Mouse (Mus musculus) cerebellum, postnatal 36 days (tissue): ENCODE results near the gene Apopt1.
A peak's percentile ranks its signal among the peaks of the same experiment; 100 is the strongest.
"Not testable (repeated sequence)": the region's sequence is repeated elsewhere in the genome, so short reads cannot be mapped to it uniquely, and the experiment has no call there.

Experiments
- DNase-seq, 2 experiments: peaks; one replicate each; pipeline ENCODE4 v3.0.0; 2021 to 2022; ENCODE audit warnings: mixed read lengths in 2 of 2

Gene Apopt1

DNA sequence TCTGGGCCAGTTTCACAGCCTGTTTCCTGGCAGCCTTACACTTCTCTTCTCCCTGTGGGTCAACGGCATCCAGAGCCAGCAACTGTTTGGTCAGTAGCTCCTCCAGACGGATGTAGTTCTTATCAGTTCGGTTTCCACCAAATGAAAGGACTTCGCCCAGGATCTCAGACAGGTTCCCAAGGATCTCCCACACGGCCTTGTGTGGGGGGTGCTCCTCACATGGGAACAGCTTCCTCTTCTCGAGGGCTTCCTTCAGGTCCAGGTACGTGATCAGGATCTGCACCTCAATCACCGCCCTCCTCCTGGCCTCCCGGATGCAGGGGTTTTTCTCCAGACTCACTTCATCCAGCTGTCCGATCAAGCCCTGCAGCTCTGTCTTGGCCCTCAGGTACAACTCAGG is 3.0 kb upstream of the Apopt1 start:
- no peak for DNase-seq

GRCm38 (mm10) chr12:111712476-111712875 is 585 bp upstream of the Apopt1 start:
- DNase-seq: peak in 1 of 2 experiments; percentile 26

DNA sequence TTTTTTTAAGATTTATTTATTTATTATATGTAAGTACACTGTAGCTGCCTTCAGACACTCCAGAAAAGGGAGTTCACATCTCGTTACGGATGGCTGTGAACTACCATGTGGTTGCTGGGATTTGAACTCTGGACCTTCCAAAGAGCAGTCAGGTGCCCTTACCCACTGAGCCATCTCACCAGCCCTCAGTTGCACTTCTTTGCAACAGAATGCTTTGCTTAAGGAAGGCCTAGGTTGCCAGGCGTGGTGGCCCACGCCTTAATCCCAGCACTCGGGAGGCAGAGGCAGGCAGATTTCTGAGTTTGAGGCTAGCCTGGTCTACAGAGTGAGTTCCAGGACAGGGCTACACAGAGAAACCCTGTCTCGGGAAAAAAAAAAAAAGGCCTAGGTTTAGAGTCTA is 819 bp downstream of the Apopt1 start:
- DNase-seq: not testable (repeated sequence)

DNA sequence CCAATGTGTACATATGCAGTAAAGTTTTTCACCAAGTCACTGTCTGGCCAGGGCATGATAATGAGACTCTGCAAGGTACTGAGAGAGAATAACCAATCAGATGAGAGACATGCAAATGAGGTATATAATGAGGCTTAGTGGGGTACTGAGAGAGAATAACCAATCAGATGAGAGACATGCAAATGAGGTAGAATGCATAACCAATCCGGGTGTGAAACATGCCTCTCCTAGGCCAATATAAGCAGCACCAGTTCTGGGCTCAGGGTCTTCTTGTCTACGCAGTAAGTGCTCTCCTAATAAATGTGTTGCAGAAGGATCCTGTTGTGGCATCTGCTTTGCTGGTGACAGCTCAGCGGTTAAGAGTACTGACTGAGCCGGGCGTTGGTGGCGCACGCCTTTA is 3.4 kb downstream of the Apopt1 start:
- DNase-seq: no peak

DNA sequence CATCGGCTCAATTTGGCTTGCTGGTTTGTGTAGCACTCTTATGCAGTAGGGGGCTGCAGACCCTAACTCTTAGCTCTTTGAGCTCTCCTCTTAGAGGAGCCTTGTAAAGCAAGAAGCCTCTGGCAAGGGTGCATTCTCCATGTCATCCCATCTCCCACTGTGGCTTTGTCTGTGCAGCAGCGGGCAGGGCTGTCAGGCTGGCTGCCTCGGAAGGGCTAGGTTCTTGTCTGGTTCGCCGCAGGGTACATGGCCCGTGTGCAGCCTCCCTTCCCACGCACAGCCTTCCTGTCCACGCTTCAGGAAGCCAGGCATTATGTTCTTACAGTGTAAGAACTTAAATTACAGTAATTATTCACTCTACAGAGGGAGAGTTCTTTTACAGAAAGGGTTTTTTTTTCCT is 5.6 kb downstream of the Apopt1 start:
- DNase-seq: peak; percentile 70 to 71

- no peak for DNase-seq
These were observed 7.2 kb downstream of the Apopt1 start for GRCm38 (mm10) chr12:111720222-111720621.

GRCm38 (mm10) chr12:111722654-111723053 is 9.6 kb downstream of the Apopt1 start:
- peak; percentile 77 to 79 for DNase-seq

DNA sequence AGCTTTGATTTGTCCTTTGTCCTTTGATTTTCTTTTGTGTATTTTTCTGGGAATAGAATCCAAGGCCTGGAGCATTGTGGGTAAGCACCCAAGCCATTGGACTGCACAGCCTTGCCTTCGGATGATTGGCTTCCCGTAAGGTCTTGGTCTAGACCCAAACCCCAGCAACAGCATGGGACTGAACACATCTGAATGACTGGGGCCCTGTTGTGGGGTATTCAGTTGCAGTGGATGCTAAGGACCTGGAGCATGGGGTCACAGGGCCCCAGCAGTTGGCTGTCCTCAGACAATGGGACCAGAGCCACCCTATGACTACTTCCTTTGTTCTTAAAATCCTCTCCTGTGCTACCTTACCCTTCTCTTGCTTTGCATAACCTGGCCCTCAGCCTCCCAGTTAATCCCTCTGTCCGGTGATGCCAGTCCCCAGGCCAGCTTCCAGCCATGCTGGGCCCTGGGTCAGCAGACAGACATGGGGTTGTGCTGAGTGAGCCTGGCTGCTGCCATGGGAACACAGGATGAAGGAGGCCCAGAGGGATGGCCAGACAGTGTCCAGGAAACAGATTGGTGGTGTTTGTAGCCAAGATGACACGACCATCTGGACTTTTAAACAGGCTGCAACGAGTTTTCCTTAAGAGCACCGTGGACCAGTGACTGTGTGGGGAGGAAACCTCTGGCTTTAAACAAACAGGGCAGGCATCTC is 11.7 kb downstream of the Apopt1 start:
- peak; percentile 71 to 79 for DNase-seq

DNA sequence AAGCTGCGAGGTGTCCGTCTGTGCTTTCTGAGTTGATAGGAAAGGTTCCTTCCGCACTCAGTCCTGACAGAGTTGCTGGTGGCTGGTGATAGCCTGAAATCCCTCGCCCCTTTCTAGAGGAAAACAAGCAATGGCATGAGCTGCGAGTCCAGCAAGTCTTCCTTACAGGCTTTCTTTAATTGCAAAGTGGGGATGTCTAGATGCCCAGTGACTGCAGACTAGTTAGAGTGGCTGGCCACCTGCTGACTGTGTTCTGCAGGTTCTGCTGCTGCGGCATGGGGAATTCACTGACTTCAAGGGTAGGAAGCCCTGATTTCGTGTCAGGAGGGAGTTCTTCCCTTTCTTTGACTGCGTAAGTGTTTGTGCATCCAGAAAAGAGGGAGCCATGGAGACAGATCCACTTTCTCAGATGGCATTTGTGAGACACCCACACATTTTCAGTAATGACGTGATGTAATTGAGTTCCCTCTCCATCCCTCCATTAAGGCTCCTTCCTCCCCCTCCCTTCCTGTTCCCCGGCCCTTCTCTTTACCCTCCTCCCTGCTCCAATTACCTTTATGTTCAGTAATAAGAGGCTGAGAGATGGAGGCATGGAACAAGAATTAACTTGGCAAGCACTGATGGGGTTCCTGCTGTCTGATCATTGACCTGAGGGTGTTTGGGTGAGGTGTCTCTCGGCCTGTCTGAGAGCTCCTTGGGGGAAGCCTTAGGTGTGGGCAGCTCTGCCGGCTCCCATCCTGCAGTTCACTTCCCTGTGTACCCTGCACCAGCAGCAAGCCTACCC is 12.5 kb downstream of the Apopt1 start:
- DNase-seq: peak in 1 of 2 experiments; percentile 48

- DNase-seq: peak in 1 of 2 experiments; percentile 34
These were observed 13.0 kb downstream of the Apopt1 start for GRCm38 (mm10) chr12:111726122-111726463.

- no peak for DNase-seq
These were observed 14.9 kb downstream of the Apopt1 start for GRCm38 (mm10) chr12:111727956-111728355.

GRCm38 (mm10) chr12:111731822-111732807 is 19.1 kb downstream of the Apopt1 start:
- peak; percentile 93 to 95 for DNase-seq

DNA sequence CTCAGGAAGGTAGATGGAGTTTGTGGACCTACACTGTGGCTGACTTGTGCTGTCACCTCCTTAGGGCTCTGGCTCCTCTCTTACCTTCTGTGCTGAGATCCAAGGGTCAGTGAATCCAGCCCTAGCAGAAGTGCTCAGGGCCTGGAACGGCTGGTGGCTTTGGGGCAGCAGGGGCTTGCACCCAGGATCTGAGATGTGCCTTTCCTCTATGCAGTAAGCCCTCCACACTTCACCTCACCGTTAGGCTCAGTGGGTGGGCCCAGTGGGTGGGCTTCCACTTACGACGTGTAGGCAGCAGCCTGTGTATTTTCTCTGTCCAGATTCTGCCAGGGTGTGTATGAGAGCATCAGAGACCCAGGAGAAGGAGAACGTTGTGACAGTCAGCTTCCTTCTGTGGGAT is 19.9 kb downstream of the Apopt1 start:
- peak in 1 of 2 experiments; percentile 23 for DNase-seq

GRCm38 (mm10) chr12:111734912-111735311 is 21.9 kb downstream of the Apopt1 start:
- peak in 1 of 2 experiments; percentile 28 for DNase-seq

GRCm38 (mm10) chr12:111736676-111737075 is 23.6 kb downstream of the Apopt1 start:
- not testable (repeated sequence) for DNase-seq

DNA sequence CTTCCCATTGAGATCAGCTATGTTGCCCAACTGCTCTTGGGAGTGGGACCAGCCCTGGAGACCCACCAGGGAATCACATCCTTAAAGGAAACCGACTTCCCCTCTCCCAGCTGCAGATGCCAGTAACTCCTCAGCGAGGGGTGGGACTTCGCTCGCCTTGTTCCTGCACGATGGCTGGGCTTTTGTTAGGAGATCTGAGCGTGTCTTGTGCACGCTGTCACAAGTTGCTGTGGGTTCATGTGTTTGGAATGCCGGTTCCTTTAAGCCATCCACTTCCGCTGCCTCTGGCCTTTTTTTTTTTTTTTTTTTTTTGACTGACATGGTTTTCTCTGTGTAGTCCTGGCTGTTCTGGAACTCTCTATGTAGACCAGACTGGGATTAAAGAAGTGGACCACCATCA is 24.3 kb downstream of the Apopt1 start:
- no peak for DNase-seq

DNA sequence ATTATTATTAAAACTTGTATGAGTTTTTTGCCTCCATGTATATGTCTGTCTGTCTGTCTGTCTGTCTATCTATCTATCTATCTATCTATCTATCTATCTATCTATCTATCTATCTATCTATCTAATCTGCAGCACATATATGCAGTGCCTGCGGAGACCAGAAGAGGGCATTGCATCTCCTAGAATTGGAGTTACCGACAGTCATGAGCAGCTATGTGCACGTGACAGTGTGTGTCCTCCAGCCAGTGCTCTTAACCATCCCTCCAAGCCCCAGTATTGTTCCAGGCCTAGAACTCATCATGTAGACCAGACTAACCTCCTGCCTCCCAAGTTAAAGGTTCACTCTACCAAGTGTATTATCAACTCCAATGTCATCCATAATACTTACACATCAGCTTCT is 25.7 kb downstream of the Apopt1 start:
- DNase-seq: peak; percentile 77 to 84

- no peak for DNase-seq
These were observed 28.3 kb downstream of the Apopt1 start for GRCm38 (mm10) chr12:111741338-111741737.

GRCm38 (mm10) chr12:111743419-111743818 is 30.4 kb downstream of the Apopt1 start:
- no peak for DNase-seq

GRCm38 (mm10) chr12:111743981-111744423 is 30.9 kb downstream of the Apopt1 start:
- peak in 1 of 2 experiments; percentile 31 for DNase-seq

- no peak for DNase-seq
These were observed 32.2 kb downstream of the Apopt1 start for GRCm38 (mm10) chr12:111745274-111745673.

DNA sequence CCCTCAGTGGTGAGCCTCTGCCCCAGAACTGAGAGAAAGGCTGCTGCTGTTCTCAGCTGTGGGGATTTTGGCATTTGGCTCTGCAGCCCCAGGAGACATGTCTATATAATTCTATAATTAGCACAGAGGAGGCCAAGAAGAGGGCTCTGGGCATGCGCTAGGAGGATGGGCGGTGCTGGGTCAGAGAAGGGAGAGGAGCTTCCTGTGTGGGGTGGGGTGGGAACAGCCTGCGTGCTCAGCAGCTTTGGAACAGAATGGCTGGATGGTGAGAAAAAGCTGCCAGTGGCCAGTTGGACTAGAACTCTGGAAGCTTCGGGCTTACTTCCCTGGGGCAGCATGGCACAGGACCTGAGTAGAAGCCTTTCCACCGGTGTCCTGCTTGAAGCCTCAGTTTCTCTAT is 33.0 kb downstream of the Apopt1 start:
- DNase-seq: peak; percentile 31 to 45

DNA sequence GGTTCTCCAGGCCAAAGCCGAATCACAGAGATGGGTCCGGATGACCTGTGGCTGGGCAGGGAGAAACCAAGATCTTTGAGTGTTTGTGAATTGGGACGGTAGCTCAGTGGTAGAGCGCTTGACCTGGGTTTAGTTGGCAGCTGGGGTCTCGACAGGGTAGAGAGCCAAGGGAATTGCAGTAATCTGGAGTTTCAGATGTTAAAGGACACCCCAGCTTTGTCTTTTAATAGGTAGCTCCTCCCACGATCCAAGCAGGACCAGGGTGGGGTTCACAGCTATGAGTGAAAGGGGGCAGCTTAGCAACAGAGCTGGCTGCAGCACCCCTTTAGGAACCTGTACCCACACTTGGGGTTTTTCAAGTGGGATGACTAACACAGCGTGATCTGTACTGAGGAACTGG is 34.4 kb downstream of the Apopt1 start:
- no peak for DNase-seq
